Mouse (Mus musculus): ENCODE measurements around the gene Gad2.
"Not testable (repeated sequence)": the region's sequence is repeated elsewhere in the genome, so short reads cannot be mapped to it uniquely, and the experiment has no call there.

Gad2 gene

DNA sequence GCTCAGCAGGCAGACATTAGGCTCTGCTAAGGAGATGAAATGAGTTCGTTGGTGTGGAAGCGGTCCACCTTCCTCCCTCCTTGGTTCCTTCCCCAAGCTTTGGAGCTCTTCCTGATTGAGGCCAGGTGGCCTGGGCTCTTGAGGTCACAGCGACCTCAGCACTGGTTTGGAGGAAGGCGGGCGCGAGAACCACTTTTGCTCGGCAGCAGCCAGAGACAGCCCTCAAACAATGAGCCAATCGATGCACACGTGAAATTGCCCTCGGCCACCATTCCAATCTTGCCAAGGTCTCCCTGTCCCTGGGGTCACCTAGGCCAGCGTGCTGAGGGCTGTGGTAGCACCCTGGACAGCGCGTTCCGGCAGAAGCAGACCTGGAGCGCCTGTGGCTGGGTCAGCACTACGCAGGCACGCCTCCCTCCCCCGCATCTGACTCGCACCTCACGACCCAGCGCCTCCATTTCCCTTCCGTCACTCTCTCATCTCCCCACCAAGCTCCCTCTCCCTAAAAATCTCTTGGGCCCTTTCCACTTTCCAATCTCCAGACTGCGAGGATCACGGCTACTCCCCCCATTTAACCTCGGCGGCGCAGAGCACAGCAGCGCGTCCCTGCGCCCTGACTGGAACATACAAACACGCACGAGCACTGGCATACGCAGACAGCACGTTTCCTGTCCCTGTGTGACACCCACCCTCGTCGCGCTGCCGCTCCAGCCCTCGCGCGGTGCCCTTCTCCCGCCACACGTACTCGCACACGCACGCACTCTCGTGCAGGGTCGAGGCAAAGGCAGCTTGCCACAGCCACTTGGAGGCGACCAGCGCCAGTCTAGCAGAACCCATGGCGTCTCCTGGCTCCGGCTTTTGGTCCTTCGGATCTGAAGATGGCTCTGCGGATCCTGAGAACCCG is at the start of gene Gad2:
Gene Gad2 (plus strand): TSS at position 378 of the 904 bp plus-strand sequence.
- CTCF ChIA-PET: no interaction called here

DNA sequence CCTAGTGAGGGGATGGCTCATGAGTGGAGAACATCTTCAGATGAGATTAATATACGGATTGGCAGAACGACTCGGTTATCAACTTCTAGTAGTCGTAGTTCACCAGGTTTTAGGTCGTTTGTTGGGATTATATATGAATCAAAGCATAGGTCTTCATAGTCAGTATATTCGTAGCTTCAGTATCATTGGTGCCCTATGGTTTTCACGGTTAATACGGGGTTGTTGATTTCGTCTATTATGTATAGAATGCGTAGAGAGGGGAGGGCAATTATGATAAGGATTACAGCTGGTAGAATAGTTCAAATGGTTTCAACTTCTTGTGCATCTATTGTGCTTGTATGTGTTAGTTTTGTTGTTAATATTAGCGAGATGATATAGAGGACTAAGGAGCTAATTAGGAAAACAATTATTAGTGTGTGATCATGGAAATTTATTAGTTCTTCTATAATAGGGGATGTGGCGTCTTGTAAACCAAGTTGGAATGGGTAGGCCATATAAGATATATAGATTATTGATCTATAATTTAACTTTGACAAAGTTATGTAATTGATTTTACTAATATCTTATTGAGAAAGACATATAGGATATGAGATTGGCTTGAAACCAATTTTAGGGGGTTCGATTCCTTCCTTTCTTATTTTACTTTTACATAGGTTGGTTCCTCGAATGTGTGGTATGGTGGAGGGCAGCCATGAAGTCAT is 34.4 kb upstream of the Gad2 start:
- CTCF ChIA-PET: not testable (repeated sequence)

DNA sequence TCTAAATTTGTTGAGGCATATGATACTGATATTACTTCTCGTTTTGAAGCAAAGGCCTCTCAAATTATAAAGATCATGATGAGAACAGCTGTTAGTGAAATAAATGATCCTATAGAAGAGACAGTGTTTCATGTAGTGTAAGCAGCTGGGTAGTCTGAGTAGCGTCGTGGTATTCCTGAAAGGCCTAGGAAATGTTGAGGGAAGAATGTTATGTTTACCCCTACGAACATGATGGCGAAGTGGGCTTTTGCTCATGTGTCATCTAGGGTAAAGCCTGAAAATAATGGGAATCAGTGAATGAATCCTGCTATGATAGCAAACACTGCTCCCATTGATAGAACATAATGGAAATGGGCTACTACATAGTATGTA is 33.8 kb upstream of the Gad2 start:
- CTCF ChIA-PET: not testable (repeated sequence)

DNA sequence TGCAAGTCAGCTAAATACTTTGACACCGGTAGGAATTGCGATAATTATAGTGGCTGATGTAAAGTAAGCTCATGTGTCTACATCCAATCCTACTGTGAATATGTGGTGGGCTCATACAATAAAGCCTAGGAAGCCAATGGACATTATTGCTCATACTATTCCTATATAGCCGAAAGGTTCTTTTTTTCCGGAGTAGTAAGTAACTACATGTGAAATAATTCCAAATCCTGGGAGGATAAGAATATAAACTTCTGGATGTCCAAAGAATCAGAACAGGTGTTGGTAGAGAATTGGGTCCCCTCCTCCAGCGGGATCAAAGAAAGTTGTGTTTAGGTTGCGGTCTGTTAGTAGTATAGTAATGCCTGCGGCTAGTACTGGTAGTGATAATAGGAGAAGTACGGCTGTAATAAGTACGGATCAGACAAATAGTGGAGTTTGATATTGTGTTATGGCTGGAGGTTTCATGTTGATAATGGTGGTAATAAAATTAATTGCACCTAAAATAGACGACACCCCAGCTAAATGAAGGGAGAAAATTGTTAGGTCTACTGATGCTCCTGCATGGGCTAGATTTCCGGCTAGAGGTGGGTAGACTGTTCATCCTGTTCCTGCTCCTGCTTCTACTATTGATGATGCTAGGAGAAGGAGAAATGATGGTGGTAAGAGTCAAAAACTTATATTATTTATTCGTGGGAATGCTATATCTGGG is 33.2 kb upstream of the Gad2 start:
- CTCF ChIA-PET: not testable (repeated sequence)

DNA sequence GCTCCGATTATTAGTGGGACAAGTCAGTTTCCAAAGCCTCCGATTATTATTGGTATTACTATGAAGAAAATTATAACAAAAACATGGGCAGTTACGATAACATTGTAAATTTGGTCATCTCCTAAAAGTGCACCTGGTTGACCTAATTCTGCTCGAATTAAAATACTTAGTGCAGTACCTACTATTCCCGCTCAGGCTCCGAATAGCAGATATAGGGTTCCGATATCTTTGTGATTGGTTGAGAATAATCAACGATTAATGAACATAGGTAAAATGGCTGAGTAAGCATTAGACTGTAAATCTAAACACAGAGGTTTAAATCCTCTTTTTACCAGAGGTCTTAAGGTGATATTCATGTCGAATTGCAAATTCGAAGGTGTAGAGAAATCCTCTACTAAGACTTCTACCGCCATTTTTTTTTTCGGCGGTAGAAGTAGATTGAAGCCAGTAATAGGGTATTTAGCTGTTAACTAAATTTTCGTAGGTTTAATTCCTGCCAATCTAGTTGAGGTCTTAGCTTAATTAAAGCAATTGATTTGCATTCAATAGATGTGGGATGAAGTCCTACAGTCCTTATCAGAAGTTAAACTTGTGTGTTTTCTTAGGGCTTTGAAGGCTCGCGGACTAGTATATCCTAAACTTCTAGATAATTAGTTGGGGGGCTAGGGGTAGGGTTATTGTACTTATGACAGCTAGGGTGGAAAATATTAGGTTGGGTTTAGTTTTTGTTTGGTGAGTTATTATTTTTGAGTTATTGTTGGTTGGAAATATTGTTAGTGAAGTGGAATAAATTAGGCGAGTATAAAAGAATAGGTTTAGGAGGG is 32.4 kb upstream of the Gad2 start:
- CTCF ChIA-PET: not testable (repeated sequence)

DNA sequence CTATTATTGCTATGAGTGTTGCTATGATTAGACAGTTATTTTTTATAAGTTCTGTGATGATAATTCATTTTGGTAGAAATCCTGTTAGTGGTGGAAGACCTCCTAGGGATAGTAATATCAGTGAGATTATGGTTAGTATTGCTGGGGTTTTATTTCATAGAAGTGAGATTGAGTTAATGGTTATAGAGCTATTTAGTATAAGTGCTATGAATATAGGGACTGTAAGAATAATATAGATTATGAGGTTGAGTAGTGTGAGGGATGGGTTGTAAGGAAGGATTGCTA is 31.9 kb upstream of the Gad2 start:
- CTCF ChIA-PET: no interaction called here

DNA sequence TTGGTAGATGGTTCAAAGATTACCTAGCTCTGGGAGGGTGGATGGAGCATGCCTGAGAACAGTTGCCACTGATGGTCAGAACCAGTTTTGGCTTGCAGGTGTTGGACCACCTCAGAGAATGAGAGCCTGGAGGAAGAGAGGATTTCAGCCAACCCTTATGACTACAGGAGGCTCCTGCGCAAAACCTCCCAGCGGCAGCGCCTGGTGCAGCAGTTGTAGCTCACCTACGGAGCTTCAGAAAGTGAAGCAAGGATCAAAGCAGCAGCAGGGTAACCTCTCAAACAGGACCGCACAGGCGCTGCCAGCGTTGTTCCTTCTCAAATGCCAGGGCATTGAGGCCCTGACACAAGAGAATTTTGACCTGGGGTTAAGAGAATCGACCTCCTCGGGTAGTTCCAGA is 4.1 kb upstream of the Gad2 start:
- CTCF ChIA-PET: no interaction called here

DNA sequence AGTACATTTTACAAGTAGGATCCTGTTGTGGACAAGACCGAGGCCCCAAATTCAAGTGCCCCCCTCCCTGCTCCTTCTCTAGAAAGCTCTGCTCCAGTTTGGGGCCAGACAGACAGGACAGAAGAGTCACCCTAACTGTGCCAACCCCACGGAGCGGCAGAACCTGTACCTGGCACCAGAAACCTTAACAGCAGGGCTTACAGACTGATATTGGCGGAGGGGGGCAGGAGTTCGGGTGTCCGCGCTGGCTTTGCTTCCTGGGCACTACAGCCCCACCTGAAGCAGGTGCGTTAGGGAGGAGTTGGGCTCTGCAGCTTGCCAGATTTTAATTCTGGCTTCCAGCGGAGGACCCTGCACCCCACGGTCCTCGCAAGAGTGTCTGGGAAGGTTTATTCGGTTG is 2.6 kb upstream of the Gad2 start:
- CTCF ChIA-PET: no interaction called here

DNA sequence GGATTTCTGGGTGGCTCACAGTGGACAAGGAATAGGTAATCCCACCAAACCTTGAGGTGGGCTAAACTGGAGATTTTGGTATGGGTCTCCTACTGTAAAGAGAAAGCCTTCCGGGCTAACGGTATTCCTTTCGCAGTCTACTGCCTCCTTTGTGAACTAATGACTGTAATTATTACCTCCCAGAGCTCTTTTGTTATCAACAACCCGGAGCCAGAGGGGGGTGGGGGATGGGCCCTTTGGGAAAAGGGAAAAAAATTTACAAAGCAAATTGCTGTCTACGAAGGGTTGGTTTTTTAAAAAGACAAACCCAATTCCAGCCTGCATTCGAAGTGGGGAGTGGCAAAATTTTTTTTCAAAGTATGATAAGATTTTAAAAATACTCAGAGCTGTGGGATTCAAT is 2.0 kb upstream of the Gad2 start:
- CTCF ChIA-PET: no interaction called here

DNA sequence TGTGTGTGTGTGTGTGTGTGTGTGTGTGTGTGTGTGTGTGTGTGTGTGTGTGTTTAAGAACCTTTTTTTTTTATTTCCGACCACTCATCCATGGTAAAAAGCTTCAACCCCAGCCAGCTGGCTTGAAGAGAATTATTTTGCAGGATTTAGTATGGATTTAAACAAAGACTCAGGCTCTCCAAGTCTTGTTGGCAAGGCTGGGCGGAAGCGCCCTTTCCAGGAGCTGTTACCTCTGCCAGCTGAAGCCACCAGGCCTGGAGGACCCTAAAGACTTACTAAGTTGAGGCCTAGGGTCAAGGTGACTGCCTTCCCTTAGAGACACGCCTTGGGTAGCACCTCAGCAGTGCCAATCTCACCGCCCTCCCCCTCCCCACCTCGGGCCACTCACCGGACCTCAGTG is 1.5 kb upstream of the Gad2 start:
- CTCF ChIA-PET: no interaction called here

DNA sequence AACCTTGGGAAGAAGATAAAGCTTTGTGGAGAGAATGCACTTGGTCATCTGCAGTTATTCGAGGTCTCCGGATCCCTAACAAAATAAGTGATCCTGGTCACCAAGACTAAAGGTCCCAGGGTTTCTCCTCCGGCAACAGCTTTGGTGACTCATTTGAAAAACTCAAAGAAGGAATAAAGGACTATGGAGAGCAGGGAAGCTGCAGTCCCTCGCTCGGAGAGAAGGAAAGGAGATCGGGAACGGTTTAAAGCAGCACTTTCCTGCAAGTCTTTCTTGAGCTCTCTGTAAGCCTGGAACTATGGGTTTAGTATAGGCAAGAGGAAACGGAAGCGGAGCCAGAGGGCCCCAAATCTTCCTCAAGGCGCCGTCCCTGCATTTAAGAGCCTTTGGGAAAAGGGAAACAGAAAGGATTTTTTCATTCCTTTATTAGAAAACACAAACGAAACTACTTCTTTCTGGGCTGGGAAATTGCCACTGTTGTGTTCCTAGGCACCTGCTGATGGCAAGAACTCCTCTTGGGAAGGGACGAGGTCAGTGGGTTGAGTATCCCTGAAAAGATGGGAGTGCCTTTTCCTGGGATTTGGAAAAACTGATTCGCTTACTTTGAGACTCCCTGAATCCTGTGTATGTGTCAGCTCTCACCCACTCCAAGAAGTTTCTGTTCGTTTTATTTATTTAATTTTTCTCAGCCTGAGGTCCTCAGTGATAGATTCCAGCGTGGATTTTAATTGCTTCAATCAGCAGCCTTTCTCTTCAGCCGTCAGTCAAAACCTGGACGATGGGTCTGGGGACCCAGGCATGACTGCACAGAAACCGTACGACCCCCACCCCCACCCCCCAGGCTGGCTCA is 802 bp upstream of the Gad2 start:
- CTCF ChIA-PET: no interaction called here

DNA sequence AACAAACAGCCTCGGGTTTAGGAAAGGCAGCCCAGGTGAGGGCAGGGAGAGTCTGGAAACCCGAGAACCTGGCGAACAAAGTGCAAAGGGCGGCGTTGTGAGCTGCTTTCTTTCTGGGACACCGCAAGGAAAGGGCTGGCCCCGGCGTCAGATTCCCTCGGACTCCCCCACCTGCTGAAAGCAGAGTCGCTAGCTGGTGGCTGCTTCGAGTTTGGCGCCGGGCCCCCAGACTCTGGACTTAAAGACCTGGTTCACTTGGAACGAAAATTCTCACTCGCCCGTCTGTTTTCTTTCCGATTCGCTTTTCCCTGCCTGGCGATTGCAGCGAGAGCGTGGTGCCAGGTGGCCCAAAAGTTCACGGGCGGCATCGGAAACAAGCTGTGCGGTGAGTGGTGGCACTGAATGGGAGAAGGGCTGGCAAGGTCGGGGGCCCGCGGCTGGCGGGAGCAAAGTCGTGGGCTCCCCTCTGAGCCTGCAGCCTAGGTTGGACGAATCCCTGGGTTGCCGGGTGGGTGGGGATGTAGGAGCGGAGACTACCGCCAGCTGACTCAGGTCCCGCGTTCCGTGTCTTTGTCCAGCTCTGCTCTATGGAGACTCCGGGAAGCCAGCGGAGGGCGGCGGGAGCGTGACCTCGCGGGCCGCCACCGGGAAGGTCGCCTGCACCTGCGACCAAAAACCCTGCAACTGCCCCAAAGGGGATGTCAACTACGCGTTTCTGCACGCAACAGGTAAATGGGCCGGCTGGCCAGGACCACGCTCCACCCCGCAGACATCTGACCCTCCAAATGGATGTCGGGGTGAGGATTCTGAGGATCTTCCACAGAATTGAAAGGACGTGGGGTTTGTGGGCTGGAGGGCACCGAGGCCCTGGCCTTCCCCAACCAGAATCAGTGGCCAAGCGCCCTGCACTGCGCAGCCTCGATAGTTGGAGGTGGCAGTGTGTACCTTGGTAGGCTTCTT is 1.4 kb downstream of the Gad2 start:
- CTCF ChIA-PET: no interaction called here

DNA sequence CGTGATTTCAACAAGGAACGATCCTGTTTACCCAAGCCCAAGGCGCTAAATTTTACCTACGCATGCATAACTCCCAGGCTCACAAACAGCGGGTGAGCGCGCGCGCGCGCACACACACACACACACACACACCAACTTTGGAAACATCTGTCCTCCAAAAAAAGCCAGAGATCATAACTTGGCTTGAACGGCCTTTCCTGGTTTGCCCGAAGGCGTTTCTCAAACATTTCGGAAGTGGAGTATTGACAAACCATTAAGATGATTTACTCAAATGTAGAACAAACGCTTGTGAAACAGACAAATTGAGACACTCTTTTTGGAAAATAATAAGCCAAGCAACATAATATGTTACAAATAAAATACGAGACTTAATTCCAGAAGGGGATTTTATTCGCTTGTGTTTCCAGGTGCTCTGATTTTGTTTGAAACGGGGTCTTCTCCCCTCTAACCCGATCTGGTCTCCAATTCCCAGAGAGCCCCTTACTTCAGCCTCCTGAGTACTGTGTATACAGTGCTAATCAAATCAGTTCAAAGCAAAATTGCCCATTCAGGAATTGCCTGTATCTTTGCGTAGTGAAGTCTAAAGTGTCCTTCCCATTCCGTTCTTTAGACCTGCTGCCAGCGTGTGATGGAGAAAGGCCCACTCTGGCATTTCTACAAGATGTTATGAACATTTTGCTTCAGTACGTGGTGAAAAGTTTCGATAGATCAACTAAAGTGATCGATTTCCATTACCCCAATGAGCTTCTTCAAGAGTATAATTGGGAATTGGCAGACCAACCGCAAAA is 2.4 kb downstream of the Gad2 start:
- CTCF ChIA-PET: no interaction called here

DNA sequence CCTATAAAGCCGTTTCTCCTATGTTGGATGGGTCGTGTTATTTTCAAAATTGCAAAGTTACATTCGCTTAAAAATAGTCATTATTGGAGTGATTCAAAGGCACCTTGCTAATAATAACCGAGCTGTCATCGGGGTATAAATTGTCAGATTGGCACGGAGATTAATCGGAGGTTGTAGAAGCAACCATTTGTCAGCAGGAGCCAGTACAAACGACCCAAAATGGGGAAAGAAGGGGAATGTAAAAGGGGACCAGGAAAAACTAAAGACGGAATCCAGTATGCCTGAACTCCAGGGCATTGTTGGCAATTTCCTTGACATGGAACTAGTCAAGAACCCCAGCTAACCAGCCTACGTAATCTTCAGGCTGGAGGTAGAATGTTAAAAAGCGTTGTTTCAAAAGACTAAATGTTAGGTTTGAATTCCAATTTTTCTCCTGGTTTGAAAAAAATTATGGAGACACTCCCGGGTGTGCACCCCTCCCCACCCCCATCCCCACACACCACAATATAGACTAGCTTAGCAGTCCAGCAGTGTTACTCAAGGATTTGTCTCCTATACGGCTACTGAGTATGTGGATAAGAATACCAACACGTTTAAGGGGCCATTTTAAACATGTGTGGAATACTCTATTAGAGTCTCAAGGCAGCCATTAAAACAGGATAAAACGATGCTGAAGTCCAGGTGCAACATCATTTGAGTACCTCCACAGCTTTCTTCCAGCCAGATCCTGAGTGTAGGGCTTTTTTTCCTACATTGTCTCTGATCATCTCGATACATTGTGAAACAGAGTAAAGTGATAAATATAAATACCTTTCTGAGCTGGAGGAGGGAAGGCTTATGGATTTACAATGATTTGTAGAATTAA is 3.3 kb downstream of the Gad2 start:
- CTCF ChIA-PET: no interaction called here

DNA sequence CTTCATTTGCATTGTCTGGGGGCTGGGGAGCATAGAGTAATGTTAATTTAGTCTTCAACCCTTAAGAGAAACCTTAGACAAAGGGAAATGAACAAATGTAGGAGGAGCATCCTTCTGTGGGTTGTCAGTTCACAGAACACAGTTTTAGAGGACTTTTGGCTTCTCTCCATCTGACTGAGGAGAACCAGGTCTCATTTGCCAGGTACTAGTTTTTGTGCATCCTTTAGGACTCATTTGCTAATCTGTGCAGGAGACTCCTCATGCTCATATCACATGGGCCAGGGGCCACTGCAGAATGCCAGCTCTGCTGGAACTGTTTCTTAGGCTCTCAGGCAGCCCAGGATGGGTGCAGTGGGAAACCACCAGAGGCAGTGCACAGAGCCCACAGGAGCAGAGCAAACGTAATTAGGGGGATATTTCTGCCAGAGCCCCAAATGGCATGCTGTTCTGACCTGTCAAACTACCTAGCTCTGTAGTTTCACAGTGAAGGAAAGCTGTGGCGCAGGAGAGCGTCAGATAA is 5.2 kb downstream of the Gad2 start:
- CTCF ChIA-PET: no interaction called here

DNA sequence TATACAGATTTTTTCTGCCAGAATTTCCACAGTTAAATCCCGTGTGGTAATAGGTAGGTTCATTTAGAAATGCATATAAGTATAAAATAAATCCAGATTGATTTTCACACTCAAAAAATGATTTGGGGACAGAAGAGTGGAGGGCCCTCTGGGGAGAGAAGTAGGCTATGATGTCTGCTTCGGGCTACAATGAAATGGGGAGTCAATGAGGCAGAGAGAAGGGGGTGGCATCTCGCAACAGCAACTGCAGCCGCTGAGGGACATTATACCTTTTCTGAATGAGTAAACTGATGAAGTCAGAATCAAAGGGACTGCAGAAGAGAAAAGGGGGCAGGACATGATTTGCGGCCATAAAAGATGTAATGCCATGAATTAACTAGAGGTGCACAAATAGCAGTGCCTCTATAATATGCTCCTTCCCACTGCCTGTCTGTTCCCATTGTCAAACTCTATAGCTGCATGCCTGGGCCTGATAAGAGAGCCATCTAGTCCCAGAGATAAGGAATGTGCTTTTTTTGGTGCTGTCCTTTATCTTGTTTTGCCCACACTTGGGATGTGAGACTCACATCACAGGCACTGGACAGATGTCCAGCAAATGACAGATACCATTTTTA is 5.9 kb downstream of the Gad2 start:
- CTCF ChIA-PET: no interaction called here

DNA sequence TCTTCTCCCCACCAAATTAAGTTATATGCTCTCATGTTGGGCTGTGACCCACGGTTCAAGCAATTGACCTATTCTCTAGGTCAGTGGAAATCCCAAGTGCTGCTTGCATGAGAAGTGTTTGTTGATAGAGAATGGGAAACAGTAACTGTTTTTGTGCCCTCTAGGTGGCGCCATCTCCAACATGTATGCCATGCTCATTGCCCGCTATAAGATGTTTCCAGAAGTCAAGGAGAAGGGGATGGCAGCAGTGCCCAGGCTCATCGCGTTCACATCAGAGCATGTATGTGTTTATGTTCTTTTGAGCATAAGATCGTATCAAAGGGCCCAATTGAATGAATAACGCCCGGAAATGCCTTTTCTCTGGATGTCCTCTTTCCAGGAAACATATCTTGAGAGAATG is 12.8 kb downstream of the Gad2 start:
- CTCF ChIA-PET: no interaction called here

DNA sequence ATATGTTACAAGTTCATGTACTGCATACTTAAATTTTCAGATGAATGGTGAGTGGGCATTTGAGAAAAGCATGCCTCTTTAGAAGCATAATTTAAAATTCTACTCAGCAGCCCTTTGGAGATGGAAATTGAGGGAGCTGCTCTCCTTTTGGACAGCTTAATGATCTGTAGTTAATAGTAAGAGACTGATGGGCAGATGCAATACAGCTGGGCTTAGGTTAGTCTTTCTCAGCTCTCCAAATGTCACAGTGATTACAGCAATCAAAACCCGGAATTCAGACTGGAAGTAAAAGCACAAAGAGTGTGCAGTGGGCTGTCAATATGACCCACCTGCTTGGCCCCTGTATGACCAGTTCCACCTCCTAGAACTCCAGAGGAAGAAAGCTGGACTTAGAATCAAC is 24.1 kb downstream of the Gad2 start:
- CTCF ChIA-PET: no interaction called here
